12 mouse cellular contexts compared by ENCODE assay signal in the genomic region with DNA sequence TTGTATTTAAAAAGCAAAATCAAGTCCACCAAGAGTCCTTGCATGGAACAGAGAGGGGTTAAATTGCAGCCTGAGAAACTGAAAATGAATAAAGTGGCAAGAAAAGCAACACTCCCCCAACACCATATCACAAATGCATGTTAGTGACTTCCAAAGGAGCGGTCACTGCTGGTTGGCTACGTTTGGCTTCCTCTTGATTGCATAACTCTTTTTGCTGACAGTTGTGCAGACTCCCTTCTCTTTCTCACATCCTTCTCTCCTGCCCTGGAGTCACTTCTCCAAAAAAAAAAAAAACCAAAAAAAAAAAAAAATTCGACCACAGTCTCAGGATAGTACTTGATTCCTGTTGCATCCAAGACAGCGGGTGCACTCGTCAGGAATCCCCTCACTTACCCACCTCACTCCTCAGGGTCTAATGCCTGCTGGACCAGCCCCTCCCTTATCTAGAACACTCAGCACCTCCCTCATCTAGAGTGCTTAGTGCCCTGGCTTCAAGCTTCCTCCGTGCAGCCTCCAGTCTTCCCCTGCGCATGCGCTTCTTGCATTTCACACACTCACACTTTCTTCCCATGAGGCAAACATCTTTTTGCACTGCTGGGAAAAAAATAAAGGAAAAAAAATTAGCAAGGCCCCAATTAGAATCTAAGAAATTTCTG.
DNase-seq lines count a peak whose midpoint lies in the region; ATAC-seq and TF ChIP-seq lines count a peak whose summit lies in the region.
"Had no signal": no experiment of that assay in that cellular context is flagged by ENCODE, and none has a peak within 500 bp of the region (broad histone marks: within the 10 kb centered on the region; RNA-seq: fewer than 3 reads in every experiment).

No protein-coding gene starts in this region.

- H3K9me3 ChIP-seq in forebrain, embryonic 12.5 days, result no peaks in the 10 kb centered on the region
- no peaks in the 10 kb centered on the region for H3K9me3 ChIP-seq in forebrain, embryonic 15.5 days
- no peaks in the 10 kb centered on the region for H3K9me3 ChIP-seq in heart, embryonic 16.5 days (replicated peaks; ENCODE audit: control insufficient read depth, low read length)
- H3K9me3 ChIP-seq in liver, embryonic 15.5 days (replicated peaks), result no peaks in the 10 kb centered on the region
- H3K9me3 ChIP-seq in midbrain, embryonic 13.5 days, result no peaks in the 10 kb centered on the region
- H3K9me3 ChIP-seq: embryonic facial prominence, embryonic 12.5 days; lung, embryonic 15.5 days had no signal

- H3K27me3 ChIP-seq in forebrain, embryonic 12.5 days, result no peaks in the 10 kb centered on the region
- no peaks in the 10 kb centered on the region for H3K27me3 ChIP-seq in forebrain, embryonic 15.5 days
- H3K27me3 ChIP-seq in heart, embryonic 16.5 days (ENCODE audit: control insufficient read depth, insufficient read depth, low read length), result no peaks in the 10 kb centered on the region
- no peaks in the 10 kb centered on the region for H3K27me3 ChIP-seq in liver, embryonic 15.5 days
- H3K27me3 ChIP-seq in midbrain, embryonic 13.5 days, result no peaks in the 10 kb centered on the region
- H3K27me3 ChIP-seq: embryonic facial prominence, embryonic 12.5 days; lung, embryonic 15.5 days; Patski had no signal

- 80% methylated on average over 8 of the region's 8 CpGs for WGBS in forebrain, embryonic 12.5 days
- 76% methylated on average over 8 of the region's 8 CpGs for WGBS in forebrain, embryonic 15.5 days
- WGBS in heart, embryonic 16.5 days, result 27% methylated on average over 8 of the region's 8 CpGs
- WGBS in liver, embryonic 15.5 days (ENCODE audit: insufficient replicate concordance), result 17% methylated on average over 8 of the region's 8 CpGs
- 83% methylated on average over 8 of the region's 8 CpGs for WGBS in midbrain, embryonic 13.5 days

- no peak overlapping the region for H3K9ac ChIP-seq in forebrain, embryonic 12.5 days
- H3K9ac ChIP-seq in forebrain, embryonic 15.5 days (replicated peaks), result no peak overlapping the region
- no peak overlapping the region for H3K9ac ChIP-seq in heart, embryonic 16.5 days (ENCODE audit: low read length)
- H3K9ac ChIP-seq in liver, embryonic 15.5 days, result no peak overlapping the region
- no peak overlapping the region for H3K9ac ChIP-seq in midbrain, embryonic 13.5 days (replicated peaks)
- H3K9ac ChIP-seq: embryonic facial prominence, embryonic 12.5 days; lung, embryonic 15.5 days had no signal

- peak; percentile 20 for DNase-seq in 3T3-L1 (ENCODE audit: low read depth, low spot score)
- DNase-seq in gastrocnemius, postnatal 14 days, result no peak
- DNase-seq in gastrocnemius, adult 2 months, result no peak
- DNase-seq: gastrocnemius, postnatal 25 days had no signal

- intact Hi-C loops in gastrocnemius, postnatal 14 days (cut with DNase I; ENCODE audit: low total_unique reads), result no loop called here
- intact Hi-C loops in gastrocnemius, adult 2 months (cut with DNase I), result no loop called here

- 0 out of 2 replicates have a peak, but pooled peaks have one; percentile 49 for ATAC-seq in forebrain, embryonic 12.5 days (ENCODE audit: low FRiP score)
- no peak for ATAC-seq in forebrain, embryonic 15.5 days (replicated peaks)
- no peak; the same call in 1 of the 2 replicates for ATAC-seq in heart, embryonic 16.5 days (replicated peaks; ENCODE audit: extremely low read depth, insufficient read depth, low FRiP score)
- ATAC-seq in liver, embryonic 15.5 days (ENCODE audit: insufficient read depth), result peak; percentile 51; the same call in 1 of the 2 replicates
- ATAC-seq in midbrain, embryonic 13.5 days, result no peak
- ATAC-seq: Patski had no signal

- no peaks in the 10 kb centered on the region for H3K4me1 ChIP-seq in forebrain, embryonic 12.5 days
- H3K4me1 ChIP-seq in forebrain, embryonic 15.5 days, result no peaks in the 10 kb centered on the region
- H3K4me1 ChIP-seq in heart, embryonic 16.5 days (ENCODE audit: control insufficient read depth, insufficient read depth, low read length), result no peaks in the 10 kb centered on the region
- no peaks in the 10 kb centered on the region for H3K4me1 ChIP-seq in liver, embryonic 15.5 days (replicated peaks)
- H3K4me1 ChIP-seq in midbrain, embryonic 13.5 days (replicated peaks), result no peaks in the 10 kb centered on the region
- H3K4me1 ChIP-seq: embryonic facial prominence, embryonic 12.5 days; lung, embryonic 15.5 days had no signal

- no peak for TF ChIP-seq CTCF in gastrocnemius, adult 2 months (IDR thresholded peaks at IDR 0.05)

- H3K4me2 ChIP-seq in forebrain, embryonic 12.5 days, result no peak overlapping the region
- H3K4me2 ChIP-seq in forebrain, embryonic 15.5 days (replicated peaks), result no peak overlapping the region
- H3K4me2 ChIP-seq in heart, embryonic 16.5 days (ENCODE audit: low read depth, low read length), result peak overlapping the region; percentile 39; the same call in 1 of the 2 replicates
- no peak overlapping the region for H3K4me2 ChIP-seq in liver, embryonic 15.5 days
- no peak overlapping the region for H3K4me2 ChIP-seq in midbrain, embryonic 13.5 days (replicated peaks)
- H3K4me2 ChIP-seq: embryonic facial prominence, embryonic 12.5 days; lung, embryonic 15.5 days had no signal

- no peaks in the 10 kb centered on the region for H3K36me3 ChIP-seq in forebrain, embryonic 12.5 days (replicated peaks)
- no peaks in the 10 kb centered on the region for H3K36me3 ChIP-seq in forebrain, embryonic 15.5 days
- H3K36me3 ChIP-seq in heart, embryonic 16.5 days (ENCODE audit: control insufficient read depth, insufficient read depth), result no peaks in the 10 kb centered on the region
- H3K36me3 ChIP-seq in liver, embryonic 15.5 days (replicated peaks), result no peaks in the 10 kb centered on the region
- no peaks in the 10 kb centered on the region for H3K36me3 ChIP-seq in midbrain, embryonic 13.5 days
- H3K36me3 ChIP-seq: embryonic facial prominence, embryonic 12.5 days; lung, embryonic 15.5 days had no signal

- H3K4me3 ChIP-seq in forebrain, embryonic 12.5 days (replicated peaks), result no peak overlapping the region
- H3K4me3 ChIP-seq in forebrain, embryonic 15.5 days, result no peak overlapping the region
- no peak overlapping the region for H3K4me3 ChIP-seq in heart, embryonic 16.5 days (ENCODE audit: low read length)
- no peak overlapping the region for H3K4me3 ChIP-seq in liver, embryonic 15.5 days (replicated peaks)
- H3K4me3 ChIP-seq in gastrocnemius, adult 2 months, result no peak overlapping the region
- H3K4me3 ChIP-seq in midbrain, embryonic 13.5 days (replicated peaks), result no peak overlapping the region
- H3K4me3 ChIP-seq: embryonic facial prominence, embryonic 12.5 days; lung, embryonic 15.5 days had no signal

- H3K27ac ChIP-seq in forebrain, embryonic 12.5 days, result no peak overlapping the region
- no peak overlapping the region for H3K27ac ChIP-seq in forebrain, embryonic 15.5 days (replicated peaks)
- H3K27ac ChIP-seq in heart, embryonic 16.5 days (ENCODE audit: low read length), result no peak overlapping the region
- H3K27ac ChIP-seq in liver, embryonic 15.5 days (replicated peaks), result no peak overlapping the region
- H3K27ac ChIP-seq in gastrocnemius, adult 2 months, result no peak overlapping the region
- no peak overlapping the region for H3K27ac ChIP-seq in midbrain, embryonic 13.5 days
- H3K27ac ChIP-seq: embryonic facial prominence, embryonic 12.5 days; lung, embryonic 15.5 days had no signal

Comparison
In these comparisons a context has a peak if more than half of its experiments do, and no peak if none do; other contexts are left out.
1. ATAC-seq: peak in forebrain, embryonic 12.5 days (single experiment) and liver, embryonic 15.5 days (single experiment); none in forebrain, embryonic 15.5 days (single experiment), heart, embryonic 16.5 days (single experiment) and midbrain, embryonic 13.5 days (single experiment).